Mouse (Mus musculus): ENCODE data around the gene Ccdc92. TPM values are rescaled to one million over a fixed set of nuclear protein-coding genes. Genes with fewer than 3 reads are reported as not detected.

Ccdc92 gene
- total and polyA plus RNA-seq, 2 experiments, result 0.29 TPM; not detected in 1

DNA sequence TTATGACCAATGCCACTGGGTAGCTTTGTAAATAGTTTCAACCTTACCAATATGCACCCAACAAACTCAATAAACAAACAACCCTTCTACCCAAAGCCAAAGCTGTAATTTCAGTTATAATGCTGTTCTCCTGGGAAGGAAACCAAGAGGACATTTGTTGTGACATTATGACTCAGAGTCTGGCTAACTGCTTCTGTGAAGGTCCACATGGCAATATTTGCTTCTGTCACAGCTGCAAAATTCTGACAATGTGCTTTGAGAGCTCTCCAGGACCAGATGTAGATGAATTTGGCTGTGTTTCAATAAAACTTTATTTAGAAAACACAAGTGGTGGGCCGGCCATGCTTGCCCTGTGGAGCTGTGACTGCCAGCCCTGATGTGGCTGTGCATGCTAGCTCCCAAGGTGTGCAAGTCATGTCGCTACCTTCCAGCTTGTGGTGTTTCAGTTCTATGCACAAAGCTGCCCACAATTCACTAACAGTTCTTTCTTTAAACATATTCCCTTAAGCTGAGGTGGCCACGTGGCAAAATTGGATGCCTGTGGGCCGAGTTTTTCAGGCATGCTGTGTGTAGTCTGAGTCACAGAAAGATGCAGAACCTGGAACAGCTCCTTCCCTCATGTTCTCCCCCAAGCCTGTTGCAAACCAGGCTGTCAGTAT is 52.4 kb downstream of the Ccdc92 start:
- WGBS, result 85% methylated on average over 4 of the region's 4 CpGs
- Histone ChIP-seq H3K4me1 (ENCODE audit: control insufficient read depth, insufficient read depth, low read length) (no peaks in the 10 kb centered on the region), H3K9ac (ENCODE audit: low read depth, low read length) (no peak overlapping the region), H3K27ac (replicated peaks; ENCODE audit: insufficient read depth, low read depth, low read length) (no peak overlapping the region), H3K4me3 (ENCODE audit: insufficient read depth, low read depth, low read length) (no peak overlapping the region), H3K79me2 (ENCODE audit: control insufficient read depth, insufficient read depth, low read length) (no peaks in the 10 kb centered on the region), H3K27me3 (ENCODE audit: control insufficient read depth, insufficient read depth, low read length) (no peaks in the 10 kb centered on the region), H3K36me3 (ENCODE audit: control insufficient read depth, insufficient read depth, low read length) (no peaks in the 10 kb centered on the region)
- TF ChIP-seq CTCF (IDR thresholded peaks at IDR 0.05; ENCODE audit: low read depth, low read length) (no peak), POLR2A (IDR thresholded peaks at IDR 0.05; ENCODE audit: extremely low read depth, insufficient read depth, low read length) (no peak)
- peak; percentile 92 for DNase-seq (ENCODE audit: extremely low read depth, low read depth, low spot score)

DNA sequence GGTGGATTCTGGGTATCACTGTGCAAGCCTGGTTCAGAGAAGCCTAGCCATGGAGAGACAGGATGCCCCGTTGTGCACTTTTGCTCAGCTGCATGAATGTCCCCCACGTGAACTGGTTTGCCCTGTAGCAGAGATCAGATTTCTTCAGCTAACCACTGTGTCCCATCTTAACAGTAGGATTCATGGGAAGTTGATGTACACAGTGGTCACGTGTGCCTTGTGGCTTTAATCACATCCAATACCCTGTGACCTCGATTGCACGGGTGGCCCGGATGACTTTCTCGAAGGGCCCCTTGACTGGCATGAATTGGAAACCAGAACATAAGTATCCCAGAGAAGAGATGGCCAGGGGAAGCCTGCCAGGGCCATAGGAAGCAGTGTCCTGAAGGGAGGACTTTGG is 70.1 kb downstream of the Ccdc92 start:
- no peak overlapping the region for H3K4me3 ChIP-seq (ENCODE audit: insufficient read depth, low read depth, low read length)
- H3K27ac ChIP-seq (replicated peaks; ENCODE audit: insufficient read depth, low read depth, low read length), result no peak overlapping the region
- H3K79me2 ChIP-seq (ENCODE audit: control insufficient read depth, insufficient read depth, low read length), result no peaks in the 10 kb centered on the region
- no peaks in the 10 kb centered on the region for H3K4me1 ChIP-seq (ENCODE audit: control insufficient read depth, insufficient read depth, low read length)
- TF ChIP-seq POLR2A (IDR thresholded peaks at IDR 0.05; ENCODE audit: extremely low read depth, insufficient read depth, low read length), result no peak
- TF ChIP-seq CTCF (IDR thresholded peaks at IDR 0.05; ENCODE audit: low read depth, low read length), result no peak
- DNase-seq (ENCODE audit: extremely low read depth, low read depth, low spot score), result no peak
- WGBS, result 88% methylated on average over 7 of the region's 7 CpGs
- no peaks in the 10 kb centered on the region for H3K36me3 ChIP-seq (ENCODE audit: control insufficient read depth, insufficient read depth, low read length)
- no peaks in the 10 kb centered on the region for H3K27me3 ChIP-seq (ENCODE audit: control insufficient read depth, insufficient read depth, low read length)
- no peak overlapping the region for H3K9ac ChIP-seq (ENCODE audit: low read depth, low read length)

DNA sequence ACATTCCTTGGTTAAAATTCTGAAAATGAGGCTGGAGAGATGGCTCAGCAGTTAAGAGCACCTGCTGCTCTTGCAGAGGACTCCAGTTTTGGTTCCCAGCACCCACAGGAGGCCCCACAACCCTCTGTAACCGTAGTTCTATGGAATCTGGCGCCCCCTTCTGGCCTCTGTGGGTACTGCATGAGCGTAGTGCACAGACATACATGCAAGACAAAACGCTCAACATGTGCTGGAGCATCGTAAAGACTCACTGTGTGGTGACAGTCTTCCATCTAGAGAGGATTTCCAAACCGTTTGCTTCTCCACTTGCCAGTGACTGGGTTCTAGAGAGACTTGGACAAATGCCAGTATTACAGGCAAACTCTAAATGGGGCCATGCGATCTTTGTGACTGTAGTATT is 76.6 kb downstream of the Ccdc92 start:
- Histone ChIP-seq H3K79me2 (ENCODE audit: control insufficient read depth, insufficient read depth, low read length) (no peaks in the 10 kb centered on the region), H3K27ac (replicated peaks; ENCODE audit: insufficient read depth, low read depth, low read length) (no peak overlapping the region), H3K4me3 (ENCODE audit: insufficient read depth, low read depth, low read length) (no peak overlapping the region), H3K27me3 (ENCODE audit: control insufficient read depth, insufficient read depth, low read length) (no peaks in the 10 kb centered on the region), H3K4me1 (ENCODE audit: control insufficient read depth, insufficient read depth, low read length) (no peaks in the 10 kb centered on the region), H3K36me3 (ENCODE audit: control insufficient read depth, insufficient read depth, low read length) (no peaks in the 10 kb centered on the region), H3K9ac (ENCODE audit: low read depth, low read length) (no peak overlapping the region)
- no peak for DNase-seq (ENCODE audit: extremely low read depth, low read depth, low spot score)
- 86% methylated on average over 7 of the region's 7 CpGs for WGBS
- TF ChIP-seq CTCF (IDR thresholded peaks at IDR 0.05; ENCODE audit: low read depth, low read length), result peak; percentile 42; the same call in 1 of the 2 replicates
- no peak for TF ChIP-seq POLR2A (IDR thresholded peaks at IDR 0.05; ENCODE audit: extremely low read depth, insufficient read depth, low read length)

Other genes starting within 250 kb of the Ccdc92 start
- gene Atp6v0a2, start 233.8 kb downstream of the Ccdc92 start, total RNA-seq (2014; rRNA removed), result 10.8 and 11.7 TPM in 2 replicates
- 16.4 and 18.0 TPM in 2 replicates for gene Atp6v0a2, start 233.8 kb downstream of the Ccdc92 start, polyA plus RNA-seq (2012; rRNA removed)
- not detected in 2 replicates for gene Dnah10, start 137.3 kb downstream of the Ccdc92 start, total RNA-seq (2014; rRNA removed)
- 0.02 TPM in 1 of 2 replicates, not detected in the other for gene Dnah10, start 137.3 kb downstream of the Ccdc92 start, polyA plus RNA-seq (2012; rRNA removed)
- 12.2 and 14.2 TPM in 2 replicates for gene Zfp664, start 267 bp upstream of the Ccdc92 start, total RNA-seq (2014; rRNA removed)
- gene Zfp664, start 267 bp upstream of the Ccdc92 start, polyA plus RNA-seq (2012; rRNA removed), result 5.3 and 6.1 TPM in 2 replicates
- not detected in 2 replicates for gene Rflna, start 140.8 kb upstream of the Ccdc92 start, total RNA-seq (2014; rRNA removed)
- gene Rflna, start 140.8 kb upstream of the Ccdc92 start, polyA plus RNA-seq (2012; rRNA removed), result 0.22 and 0.24 TPM in 2 replicates